Mouse (Mus musculus): ENCODE results near the gene Sardh.

DNA sequence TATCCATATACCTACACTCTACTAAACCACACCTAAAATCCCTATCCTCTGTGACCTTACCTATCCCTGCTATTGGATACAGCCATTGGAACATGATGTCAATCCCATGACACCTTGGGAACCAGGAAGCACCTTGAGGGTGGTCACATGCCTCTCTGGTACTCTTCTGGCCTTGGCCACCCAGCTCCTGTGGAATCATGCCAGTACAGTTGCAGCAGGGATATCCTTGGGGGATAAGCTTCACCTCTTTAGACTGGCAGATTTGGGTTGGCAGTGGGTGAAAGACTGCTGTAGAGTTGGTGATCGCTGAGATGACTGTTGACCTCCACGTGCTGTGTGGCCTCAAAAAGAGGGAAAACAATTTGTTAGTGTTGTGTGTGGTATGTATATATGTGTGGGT lies 86.6 kb downstream of the Sardh start:
- TF ChIP-seq MAZ (IDR thresholded peaks at IDR 0.05; ENCODE audit: low read depth, low read length) (no peak), CTCF (conservative IDR thresholded peaks at IDR 0.05 in 1 of 2, IDR thresholded peaks at IDR 0.05 in 1 of 2; ENCODE audit: low read depth in 2 of 2, low read length in 2 of 2) (no peak), POLR2A (IDR thresholded peaks at IDR 0.05; ENCODE audit: low read depth, low read length) (no peak), CHD2 (IDR thresholded peaks at IDR 0.05; ENCODE audit: low read length) (no peak), MXI1 (IDR thresholded peaks at IDR 0.05; ENCODE audit: low read depth, low read length) (no peak), EP300 (IDR thresholded peaks at IDR 0.05; ENCODE audit: low read length) (no peak), POLR2AphosphoS2 (IDR thresholded peaks at IDR 0.05; ENCODE audit: low read depth, low read length) (no peak), RAD21 (IDR thresholded peaks at IDR 0.05; ENCODE audit: low read depth, low read length) (no peak), NRF1 (IDR thresholded peaks at IDR 0.05; ENCODE audit: low read depth, low read length) (no peak), RCOR1 (conservative IDR thresholded peaks at IDR 0.05; ENCODE audit: low read depth, low read length) (no peak), ZMIZ1 (IDR thresholded peaks at IDR 0.05; ENCODE audit: low read depth, low read length) (no peak), NELFE (IDR thresholded peaks at IDR 0.05; ENCODE audit: low read depth, low read length) (no peak), TCF12 (IDR thresholded peaks at IDR 0.05; ENCODE audit: low read depth, low read length) (no peak), ZNF384 (IDR thresholded peaks at IDR 0.05; ENCODE audit: low read depth, low read length) (no peak)
